Mouse (Mus musculus) intestine, embryonic 14.5 days (tissue): ENCODE measurements at regions not wholly inside any gene's neighbourhood (a gene's known extent, or its start where the extent isn't known, plus 50 kb on each side); places are given as distances from the start of the nearest gene placed in this dataset.

Experiments used
- ATAC-seq: fragments of 200-750 bp; cut with Nextera tagmentation; replicated peaks from 2 replicates; pipeline ENCODE4 v1.8.0; 2017; ENCODE audit warnings: low read depth, moderate number of reproducible peaks, moderate TSS enrichment, moderate library complexity; ENCODE audit not compliant: low FRiP score, low TSS enrichment
- DNase-seq: peaks from one replicate; pipeline ENCODE4 v3.0.0-alpha.2; 2018; ENCODE audit warnings: low spot score
- H3K27ac ChIP-seq: fragments of 300-500 bp; sonication (generic); 2 replicates; pipeline ENCODE4 v1.5.1; 2014; ENCODE audit warnings: low read depth, mild to moderate bottlenecking, control low read depth
- H3K27me3 ChIP-seq: fragments of 300-500 bp; sonication (generic); replicated peaks from 2 replicates; pipeline ENCODE4 v1.6.1; 2014; ENCODE audit warnings: low read length, control low read depth; ENCODE audit not compliant: control insufficient read depth, insufficient read depth
- H3K36me3 ChIP-seq: fragments of 300-500 bp; sonication (generic); 2 replicates; pipeline ENCODE4 v1.6.1; 2014; ENCODE audit warnings: low read length, control low read depth; ENCODE audit not compliant: control insufficient read depth, insufficient read depth
- H3K4me1 ChIP-seq: fragments of 300-500 bp; sonication (generic); replicated peaks from 2 replicates; pipeline ENCODE4 v1.6.1; 2014; ENCODE audit warnings: low read length, control low read depth, mixed read lengths; ENCODE audit not compliant: control insufficient read depth, insufficient read depth
- H3K4me2 ChIP-seq: fragments of 300-500 bp; sonication (generic); 2 replicates; pipeline ENCODE4 v1.6.1; 2014; ENCODE audit warnings: low read length
- H3K4me3 ChIP-seq: fragments of 300-500 bp; sonication (generic); 2 replicates; pipeline ENCODE4 v1.5.1; 2014; ENCODE audit warnings: low read depth, low read length, control low read depth, mixed read lengths
- H3K9ac ChIP-seq: fragments of 300-500 bp; sonication (generic); 2 replicates; pipeline ENCODE4 v1.6.1; 2014; ENCODE audit warnings: mild to moderate bottlenecking, low read length
- H3K9me3 ChIP-seq: fragments of 300-500 bp; sonication (generic); 2 replicates; pipeline ENCODE4 v1.6.1; 2016; ENCODE audit warnings: low read length, control low read depth; ENCODE audit not compliant: control insufficient read depth
- WGBS: fragments of 180-500 bp; shearing (Covaris S2); extraction: QIAGEN DNeasy Blood & Tissue Kit; methylation state at CpG from one replicate; pipeline ENCODE4 v1.1.7; 2014; 5-methylcytosine and 5-hydroxymethylcytosine counted together

DNA sequence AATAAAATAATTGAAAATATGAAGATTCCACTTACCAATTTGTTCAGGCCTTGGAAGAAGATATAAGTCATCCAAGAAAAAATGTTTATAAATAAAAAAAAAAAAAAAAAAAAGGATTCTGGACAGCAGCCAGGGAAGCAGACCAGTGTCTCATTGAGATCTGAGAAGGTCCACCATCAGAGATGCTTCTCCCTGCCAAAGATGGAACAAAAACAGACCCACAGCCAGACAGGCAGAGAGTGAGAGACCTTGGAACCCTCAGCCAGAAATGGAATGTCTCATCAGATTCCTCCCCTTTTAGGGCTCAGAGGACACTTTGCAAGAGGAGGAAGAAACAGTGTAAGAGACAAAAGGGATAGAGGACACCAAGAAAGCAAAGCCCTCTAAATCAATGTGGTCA is 177.2 kb upstream of the Id4 start:
- no peaks in the 10 kb centered on the region for H3K27me3 ChIP-seq
- H3K4me1 ChIP-seq, result no peaks in the 10 kb centered on the region
- H3K4me3 ChIP-seq, result no peak overlapping the region
- no peak overlapping the region for H3K4me2 ChIP-seq
- peak overlapping the region; percentile 5; the same call in 1 of the 2 replicates for H3K27ac ChIP-seq
- H3K9me3 ChIP-seq, result no peaks in the 10 kb centered on the region
- DNase-seq (no peak), ATAC-seq (no peak)
- H3K36me3 ChIP-seq, result no peaks in the 10 kb centered on the region
- no peak overlapping the region for H3K9ac ChIP-seq

DNA sequence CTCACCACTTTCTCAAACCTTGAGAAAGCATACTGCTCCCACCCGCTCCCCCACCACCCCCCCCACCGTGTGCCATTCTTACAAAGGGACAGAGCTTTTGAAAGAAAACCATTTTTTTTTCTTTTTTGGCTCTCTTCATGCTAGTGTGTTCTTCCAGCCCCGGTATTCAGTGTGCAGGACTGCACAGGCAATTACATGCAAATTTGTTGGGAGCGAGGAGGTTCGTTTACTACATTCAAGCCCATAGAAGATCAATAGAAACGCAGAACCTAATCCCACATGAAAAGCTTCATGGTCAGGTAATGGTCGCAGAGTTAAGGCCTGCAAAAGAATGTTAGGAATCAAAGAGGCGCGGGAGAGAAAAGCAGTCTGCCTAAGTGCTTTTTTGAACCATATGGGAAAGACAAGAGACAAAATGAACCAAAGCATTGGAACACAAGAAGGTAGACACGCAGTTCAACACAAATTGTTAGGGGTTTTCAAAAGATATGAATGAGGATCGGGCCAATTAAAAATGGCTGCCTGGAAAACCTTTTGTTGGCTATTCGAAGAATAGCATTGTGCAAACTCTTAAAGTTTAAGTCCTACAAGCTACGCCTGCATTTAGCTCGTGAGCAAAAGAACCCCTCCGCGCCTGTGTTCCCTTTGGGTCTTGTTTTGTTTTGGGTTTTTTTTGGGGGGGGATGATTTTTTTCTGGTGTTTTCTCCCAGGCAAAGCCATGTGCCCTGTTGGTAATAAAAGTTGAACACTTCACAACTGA is 166.6 kb upstream of the Id4 start:
- ATAC-seq, result no peak
- Histone ChIP-seq H3K4me2 (no peak overlapping the region), H3K9me3 (no peaks in the 10 kb centered on the region), H3K9ac (no peak overlapping the region), H3K4me1 (no peaks in the 10 kb centered on the region), H3K27ac (no peak overlapping the region), H3K36me3 (no peaks in the 10 kb centered on the region), H3K27me3 (no peaks in the 10 kb centered on the region), H3K4me3 (no peak overlapping the region)
- DNase-seq, result no peak
- 86% methylated on average over 16 of the region's 16 CpGs for WGBS

DNA sequence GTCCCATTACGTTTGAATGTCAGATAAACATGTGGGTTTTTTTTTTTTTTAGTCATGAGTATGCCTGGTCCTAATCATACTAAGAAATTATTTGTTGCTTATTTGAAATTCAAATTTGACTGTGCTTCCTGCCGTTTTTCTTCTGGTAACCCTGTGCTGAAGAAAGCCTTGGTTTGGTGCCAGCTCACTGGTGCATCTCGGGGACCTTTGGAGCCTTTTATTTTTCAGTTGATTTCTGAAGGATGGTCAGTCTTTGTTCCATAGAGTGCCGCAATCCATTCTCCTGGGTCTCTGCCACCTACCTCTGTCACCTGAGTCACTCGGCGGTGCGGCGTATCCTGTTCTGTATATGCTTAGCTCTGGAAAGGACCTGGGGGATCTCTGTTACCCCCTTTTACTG is 158.9 kb upstream of the Id4 start:
- H3K9me3 ChIP-seq, result no peaks in the 10 kb centered on the region
- H3K4me2 ChIP-seq, result no peak overlapping the region
- no peak for DNase-seq
- no peak overlapping the region for H3K4me3 ChIP-seq
- 78% methylated on average over 8 of the region's 8 CpGs for WGBS
- ATAC-seq, result no peak
- no peak overlapping the region for H3K9ac ChIP-seq
- no peaks in the 10 kb centered on the region for H3K27me3 ChIP-seq
- no peaks in the 10 kb centered on the region for H3K4me1 ChIP-seq
- no peaks in the 10 kb centered on the region for H3K36me3 ChIP-seq
- H3K27ac ChIP-seq, result no peak overlapping the region

DNA sequence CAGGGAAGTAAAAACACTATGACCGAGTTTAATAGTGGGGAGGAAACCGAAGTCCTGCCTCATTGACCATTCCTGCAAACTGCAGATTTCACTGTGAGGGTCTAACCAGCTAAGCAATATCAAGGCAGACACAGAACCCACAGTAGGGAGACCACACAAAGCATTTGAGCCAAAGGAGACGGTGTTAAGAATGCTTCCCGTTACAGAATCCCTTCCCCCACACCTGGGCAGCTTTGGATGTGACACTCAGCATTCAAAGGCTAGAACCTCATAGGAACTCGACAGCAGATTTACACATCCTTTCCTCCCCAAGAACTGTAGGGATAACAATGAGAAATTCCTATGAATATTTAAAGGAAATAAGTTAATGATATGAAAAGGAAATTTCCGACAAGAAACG is 158.5 kb upstream of the Id4 start:
- WGBS, result 63% methylated on average over 7 of the region's 7 CpGs
- no peak overlapping the region for H3K27ac ChIP-seq

DNA sequence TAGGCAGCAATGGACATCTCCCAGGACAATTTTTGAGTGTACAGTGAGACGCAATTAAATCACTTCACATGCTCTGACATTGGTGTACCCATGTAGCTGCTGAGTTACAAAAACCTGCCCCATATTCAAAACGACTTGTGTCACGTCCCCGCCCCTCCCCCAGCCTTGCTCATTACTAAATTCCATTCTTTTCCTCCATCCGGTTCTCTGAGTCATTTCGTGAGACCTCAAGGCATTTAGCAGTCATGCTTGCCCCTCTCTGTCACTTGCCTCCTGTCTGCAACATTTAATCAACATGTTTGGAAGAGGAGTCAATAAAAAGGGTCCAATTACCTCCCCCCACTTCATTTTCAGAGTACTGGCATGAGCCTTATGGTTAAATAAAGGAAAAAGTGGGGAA is 156.3 kb upstream of the Id4 start:
- Histone ChIP-seq H3K36me3 (no peaks in the 10 kb centered on the region), H3K9me3 (no peaks in the 10 kb centered on the region), H3K27me3 (no peaks in the 10 kb centered on the region), H3K4me1 (no peaks in the 10 kb centered on the region), H3K4me2 (no peak overlapping the region), H3K27ac (no peak overlapping the region), H3K9ac (no peak overlapping the region), H3K4me3 (no peak overlapping the region)
- DNase-seq (no peak), ATAC-seq (no peak)
- 62% methylated on average over 6 of the region's 6 CpGs for WGBS

More for the DNA sequence above, 158.5 kb upstream of the Id4 start:
- ATAC-seq, result no peak
- H3K9ac ChIP-seq, result no peak overlapping the region
- H3K27me3 ChIP-seq, result no peaks in the 10 kb centered on the region
- H3K4me1 ChIP-seq, result no peaks in the 10 kb centered on the region
- H3K4me3 ChIP-seq, result no peak overlapping the region
- no peaks in the 10 kb centered on the region for H3K36me3 ChIP-seq
- no peaks in the 10 kb centered on the region for H3K9me3 ChIP-seq
- no peak overlapping the region for H3K4me2 ChIP-seq
- DNase-seq, result no peak

DNA sequence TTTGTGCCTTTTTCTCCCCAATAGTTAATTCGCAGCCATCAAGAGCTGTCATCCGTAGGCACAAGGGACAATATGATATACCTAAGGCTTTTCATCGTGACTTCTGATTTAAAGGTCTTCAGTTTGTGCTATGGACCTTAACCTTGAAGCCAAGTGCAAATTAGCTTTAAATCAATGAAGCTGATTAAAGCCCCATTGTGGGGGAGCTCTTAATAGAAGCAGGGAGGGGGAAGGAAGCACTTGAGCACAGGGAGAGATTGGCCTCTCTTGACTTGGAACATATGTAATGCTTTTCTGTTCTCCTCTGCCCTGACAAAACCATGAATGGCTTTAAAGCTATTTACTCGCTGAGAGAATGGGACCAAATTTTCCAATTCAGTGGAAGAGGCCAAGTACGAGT is 154.1 kb upstream of the Id4 start:
- Histone ChIP-seq H3K27me3 (no peaks in the 10 kb centered on the region), H3K27ac (no peak overlapping the region), H3K36me3 (no peaks in the 10 kb centered on the region), H3K4me3 (no peak overlapping the region), H3K9me3 (no peaks in the 10 kb centered on the region), H3K4me1 (no peaks in the 10 kb centered on the region), H3K9ac (no peak overlapping the region), H3K4me2 (no peak overlapping the region)
- DNase-seq, result no peak
- WGBS, result 87% methylated on average over 5 of the region's 5 CpGs
- no peak for ATAC-seq

DNA sequence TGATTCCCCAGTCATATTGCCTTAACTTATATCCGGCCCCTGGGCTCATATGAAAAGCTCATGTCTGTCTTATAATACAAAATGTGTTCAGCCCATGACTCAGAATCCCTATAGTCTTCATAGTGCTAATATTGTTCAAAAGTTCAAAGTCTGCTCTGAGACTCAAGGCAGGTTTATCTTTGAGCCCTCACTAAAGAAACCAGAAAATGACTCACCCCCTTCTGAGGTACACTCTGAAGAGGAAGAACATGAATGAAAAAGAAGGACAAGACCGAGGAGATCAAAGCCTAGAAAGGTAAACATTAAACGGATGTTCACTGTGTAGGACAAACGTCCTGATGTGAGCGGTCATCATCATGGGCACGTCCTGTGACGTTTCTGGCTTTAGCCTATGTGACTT is 145.1 kb upstream of the Id4 start:
- DNase-seq (no peak), ATAC-seq (no peak)
- Histone ChIP-seq H3K4me3 (no peak overlapping the region), H3K4me1 (no peaks in the 10 kb centered on the region), H3K36me3 (no peaks in the 10 kb centered on the region), H3K9ac (no peak overlapping the region), H3K9me3 (no peaks in the 10 kb centered on the region; the same call in 1 of the 2 replicates), H3K27me3 (no peaks in the 10 kb centered on the region), H3K27ac (no peak overlapping the region), H3K4me2 (no peak overlapping the region)
- WGBS, result 70% methylated on average over 7 of the region's 7 CpGs

DNA sequence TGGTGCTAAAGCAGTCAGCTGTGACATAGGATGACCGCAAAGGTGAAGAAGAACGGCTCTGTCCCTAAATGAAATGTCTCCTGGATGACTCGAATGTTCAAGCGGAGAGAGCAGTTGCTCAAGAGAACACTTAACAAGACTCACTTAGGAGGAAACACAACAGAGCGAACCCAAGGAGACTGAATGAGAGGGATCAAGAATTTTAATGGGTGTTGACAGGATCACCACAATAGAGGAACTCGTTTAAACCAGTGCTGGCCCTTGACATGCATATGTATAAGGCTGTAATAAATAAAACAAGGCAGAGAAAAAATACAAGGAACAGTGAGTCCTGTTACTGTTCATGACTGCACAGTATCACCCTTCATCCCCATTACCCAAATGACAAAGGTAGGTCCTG is 134.4 kb upstream of the Id4 start:
- Histone ChIP-seq H3K4me2 (no peak overlapping the region), H3K36me3 (no peaks in the 10 kb centered on the region), H3K27ac (no peak overlapping the region), H3K4me1 (peaks cover 8% of the 10 kb centered on the region), H3K9me3 (no peaks in the 10 kb centered on the region), H3K9ac (no peak overlapping the region), H3K4me3 (no peak overlapping the region), H3K27me3 (no peaks in the 10 kb centered on the region)
- ATAC-seq, result no peak
- DNase-seq, result no peak
- WGBS, result 76% methylated on average over 6 of the region's 6 CpGs

DNA sequence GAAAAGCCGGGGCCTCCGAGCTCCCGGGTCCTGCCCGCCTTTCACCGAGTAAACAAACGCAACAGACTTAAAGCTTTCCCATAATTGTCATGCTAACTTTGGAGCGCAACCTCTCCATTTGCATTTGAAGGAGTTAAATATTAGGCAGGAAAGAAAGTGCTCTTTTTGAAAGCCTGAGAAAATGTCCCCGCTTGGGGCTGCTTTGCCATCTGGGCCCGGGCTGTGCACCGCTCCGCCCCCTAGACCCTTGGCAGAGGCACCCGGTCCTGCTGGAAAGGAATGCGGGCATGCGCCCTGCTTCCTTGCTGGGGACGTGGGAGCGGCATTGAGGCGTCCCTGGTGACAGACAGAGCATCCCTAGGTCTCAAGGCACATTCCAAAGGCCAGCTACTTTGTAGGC is 130.3 kb upstream of the Id4 start:
- Histone ChIP-seq H3K27me3 (no peaks in the 10 kb centered on the region), H3K4me1 (peaks cover 8% of the 10 kb centered on the region), H3K9me3 (no peaks in the 10 kb centered on the region), H3K4me3 (peak overlapping the region; percentile 23), H3K36me3 (no peaks in the 10 kb centered on the region), H3K9ac (peak overlapping the region; percentile 29; the same call in 1 of the 2 replicates), H3K27ac (no peak overlapping the region), H3K4me2 (peak overlapping the region; percentile 52)
- no peak for ATAC-seq
- peak; percentile 53 for DNase-seq
- WGBS, result 1% methylated on average over 17 of the region's 17 CpGs
